Mouse (Mus musculus): ENCODE results near the gene Abhd14a. TPM values are rescaled to one million over a fixed set of nuclear protein-coding genes. Genes with fewer than 3 reads are reported as not detected.
"Not testable (repeated sequence)": the region's sequence is repeated elsewhere in the genome, so short reads cannot be mapped to it uniquely, and the experiment has no call there.

The Abhd14a gene
- total RNA-seq (2014; rRNA removed) (54.4 and 63.2 TPM in 2 replicates), polyA plus RNA-seq (2015; fragmentation: Nextera tagmentation; extraction: Ambion mirVana) (84.1 and 87.1 TPM in 2 replicates)

DNA sequence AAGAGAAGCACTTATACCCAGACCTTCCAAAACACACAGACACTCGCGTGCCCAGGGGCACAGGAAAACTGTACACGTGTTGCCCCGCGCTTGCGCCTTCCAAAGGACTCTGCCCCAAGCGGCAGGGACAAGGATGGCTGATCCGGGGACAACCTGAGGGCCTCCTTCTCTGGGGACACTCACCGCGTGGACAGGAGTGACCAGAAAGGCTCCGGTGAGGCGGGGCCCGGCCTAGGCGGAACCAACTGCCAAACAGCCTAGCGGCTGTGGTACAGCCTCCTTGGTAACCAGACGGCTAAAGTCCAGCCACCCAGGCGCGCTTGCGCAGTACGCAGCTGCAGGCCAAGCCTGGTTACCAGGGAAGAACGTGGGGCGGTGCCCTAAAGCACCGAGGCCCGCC lies at the start of gene Abhd14a, which contains the start of gene Abhd14b:
Gene Abhd14a, minus strand, starts transcription at position 331 of the 400 bp plus-strand sequence.
Gene Abhd14b, plus strand, starts transcription at position 112 of the 400 bp plus-strand sequence.
- TF ChIP-seq CTCF (IDR thresholded peaks at IDR 0.05; ENCODE audit: low read depth): peak; percentile 73
- ATAC-seq: peak; percentile 88

DNA sequence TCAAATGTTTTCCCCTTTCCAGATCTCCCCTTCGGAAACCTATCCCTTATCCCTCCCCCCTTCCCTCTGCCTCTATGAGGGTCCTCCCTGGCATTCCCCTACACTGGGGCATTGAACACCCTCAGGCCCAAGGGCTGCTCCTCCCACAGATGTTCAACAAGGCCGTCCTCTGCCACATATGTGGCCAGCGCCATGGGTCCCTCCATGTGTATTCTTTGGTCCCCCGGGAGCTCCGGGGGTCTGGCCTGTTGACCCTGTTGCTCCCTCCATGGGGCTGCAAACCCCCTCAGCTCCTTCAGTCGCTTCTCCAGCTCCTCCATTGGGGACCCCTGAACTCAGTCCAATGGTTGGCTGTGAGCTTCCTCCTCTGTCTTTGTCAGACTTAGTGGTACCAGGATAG lies 40.1 kb upstream of the Abhd14a start:
- H3K27ac ChIP-seq (ENCODE audit: low read depth, low read length); ATAC-seq; H3K9me3 ChIP-seq (ENCODE audit: low read length); DNase-seq; H3K27me3 ChIP-seq (ENCODE audit: insufficient read depth, low read length); H3K4me3 ChIP-seq (ENCODE audit: low read depth, low read length); H3K9ac ChIP-seq; H3K4me1 ChIP-seq (ENCODE audit: insufficient read depth); H3K4me2 ChIP-seq (ENCODE audit: low read depth): not testable (repeated sequence)
- peaks cover 39% of the 10 kb centered on the region for H3K36me3 ChIP-seq (ENCODE audit: insufficient read depth)
- WGBS: 90% methylated on average over 6 of the region's 6 CpGs

More for the DNA sequence above, at the start of gene Abhd14a, which contains the start of gene Abhd14b:
- H3K36me3 ChIP-seq (ENCODE audit: insufficient read depth): no peaks in the 10 kb centered on the region
- H3K4me1 ChIP-seq (ENCODE audit: insufficient read depth): peaks cover 19% of the 10 kb centered on the region
- H3K4me3 ChIP-seq (ENCODE audit: low read depth, low read length): peak within 1 kb of the TSS; percentile 55
- no peaks in the 10 kb centered on the region for H3K9me3 ChIP-seq (ENCODE audit: low read length)
- H3K9ac ChIP-seq: peak within 1 kb of the TSS; percentile 63
- peak within 1 kb of the TSS; percentile 82 for H3K4me2 ChIP-seq (ENCODE audit: low read depth)
- peak; percentile 91 for DNase-seq
- 3% methylated on average over 24 of the region's 24 CpGs for WGBS
- no peaks in the 10 kb centered on the region for H3K27me3 ChIP-seq (ENCODE audit: insufficient read depth, low read length)
- H3K27ac ChIP-seq (ENCODE audit: low read depth, low read length): peak within 1 kb of the TSS; percentile 60

DNA sequence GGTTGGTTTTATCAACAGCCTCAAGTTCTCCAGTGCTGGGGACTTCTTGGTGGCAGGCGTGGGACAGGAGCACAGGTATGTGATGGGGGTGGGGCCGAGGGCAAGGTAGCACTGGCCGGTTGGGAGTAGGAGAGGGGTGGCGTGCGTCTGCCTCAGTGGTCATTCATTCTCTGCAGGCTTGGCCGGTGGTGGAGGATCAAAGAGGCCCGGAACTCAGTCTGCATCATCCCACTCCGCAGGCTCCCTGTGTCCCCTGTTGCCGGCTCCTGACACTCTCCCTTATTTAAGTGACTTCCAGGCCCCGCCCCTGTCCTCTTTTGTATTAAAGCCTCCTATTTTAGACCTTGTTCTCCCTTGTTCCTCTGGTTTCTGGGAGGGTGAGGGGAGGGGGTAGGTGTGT lies 37.6 kb upstream of the Abhd14a start:
- H3K9ac ChIP-seq: no peak overlapping the region
- H3K27ac ChIP-seq (ENCODE audit: low read depth, low read length): no peak overlapping the region
- DNase-seq: no peak
- no peak for TF ChIP-seq CTCF (IDR thresholded peaks at IDR 0.05; ENCODE audit: low read depth)
- no peaks in the 10 kb centered on the region for H3K9me3 ChIP-seq (ENCODE audit: low read length)
- H3K27me3 ChIP-seq (ENCODE audit: insufficient read depth, low read length): no peaks in the 10 kb centered on the region
- H3K4me1 ChIP-seq (ENCODE audit: insufficient read depth): no peaks in the 10 kb centered on the region
- WGBS: 86% methylated on average over 10 of the region's 10 CpGs
- H3K4me2 ChIP-seq (ENCODE audit: low read depth): no peak overlapping the region
- peaks cover 56% of the 10 kb centered on the region for H3K36me3 ChIP-seq (ENCODE audit: insufficient read depth)
- ATAC-seq: no peak
- H3K4me3 ChIP-seq (ENCODE audit: low read depth, low read length): no peak overlapping the region

DNA sequence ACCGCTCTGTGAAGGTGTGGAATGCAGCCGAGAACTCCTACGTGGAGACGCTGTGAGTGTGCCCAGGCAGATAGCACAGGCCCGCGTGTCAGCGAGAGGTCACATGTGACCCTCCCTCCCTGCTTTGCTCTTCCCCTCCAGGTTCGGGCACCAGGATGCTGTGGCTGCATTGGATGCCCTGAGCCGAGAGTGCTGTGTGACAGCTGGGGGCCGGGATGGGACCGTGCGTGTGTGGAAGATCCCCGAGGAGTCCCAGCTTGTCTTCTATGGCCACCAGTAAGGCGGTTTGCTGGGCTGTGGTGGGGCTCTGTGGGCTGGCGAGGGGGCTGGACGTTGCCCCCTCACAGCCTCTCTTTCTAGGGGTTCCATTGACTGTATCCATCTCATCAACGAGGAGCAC lies 36.1 kb upstream of the Abhd14a start:
- DNase-seq: no peak
- no peak for TF ChIP-seq CTCF (IDR thresholded peaks at IDR 0.05; ENCODE audit: low read depth)
- Histone ChIP-seq H3K9me3 (ENCODE audit: low read length) (no peaks in the 10 kb centered on the region), H3K4me2 (ENCODE audit: low read depth) (no peak overlapping the region), H3K27me3 (ENCODE audit: insufficient read depth, low read length) (no peaks in the 10 kb centered on the region), H3K4me1 (ENCODE audit: insufficient read depth) (no peaks in the 10 kb centered on the region), H3K36me3 (ENCODE audit: insufficient read depth) (peaks cover 56% of the 10 kb centered on the region), H3K4me3 (ENCODE audit: low read depth, low read length) (no peak overlapping the region), H3K9ac (no peak overlapping the region), H3K27ac (ENCODE audit: low read depth, low read length) (no peak overlapping the region)
- WGBS: 94% methylated on average over 17 of the region's 17 CpGs
- ATAC-seq: no peak

DNA sequence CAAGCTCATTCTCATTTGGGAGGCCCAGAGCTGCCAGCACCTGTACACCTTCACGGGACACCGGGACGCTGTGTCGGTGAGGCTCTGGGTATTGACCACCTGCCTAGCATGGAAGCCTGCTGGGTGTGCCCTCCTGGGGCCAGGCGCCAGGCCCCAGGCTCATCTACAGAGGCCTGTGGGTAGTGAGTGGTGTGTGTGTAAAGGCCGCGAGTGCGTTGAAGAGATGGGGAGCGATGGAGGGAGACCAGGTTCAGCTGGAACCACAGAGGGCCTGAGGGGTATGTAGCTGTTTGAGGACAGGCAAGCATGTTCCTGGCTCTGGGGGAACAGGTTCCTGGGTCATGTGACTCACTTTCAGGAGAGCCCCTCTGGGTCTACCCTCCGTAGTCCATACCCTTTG lies 35.7 kb upstream of the Abhd14a start:
- H3K9ac ChIP-seq: no peak overlapping the region
- no peak overlapping the region for H3K4me2 ChIP-seq (ENCODE audit: low read depth)
- H3K4me1 ChIP-seq (ENCODE audit: insufficient read depth): peaks cover 2% of the 10 kb centered on the region; the same call in 1 of the 2 replicates
- H3K4me3 ChIP-seq (ENCODE audit: low read depth, low read length): no peak overlapping the region
- no peaks in the 10 kb centered on the region for H3K27me3 ChIP-seq (ENCODE audit: insufficient read depth, low read length)
- WGBS: 96% methylated on average over 10 of the region's 10 CpGs
- ATAC-seq: no peak
- DNase-seq: no peak
- H3K36me3 ChIP-seq (ENCODE audit: insufficient read depth): peaks cover 56% of the 10 kb centered on the region
- no peaks in the 10 kb centered on the region for H3K9me3 ChIP-seq (ENCODE audit: low read length)
- TF ChIP-seq CTCF (IDR thresholded peaks at IDR 0.05; ENCODE audit: low read depth): no peak
- no peak overlapping the region for H3K27ac ChIP-seq (ENCODE audit: low read depth, low read length)

DNA sequence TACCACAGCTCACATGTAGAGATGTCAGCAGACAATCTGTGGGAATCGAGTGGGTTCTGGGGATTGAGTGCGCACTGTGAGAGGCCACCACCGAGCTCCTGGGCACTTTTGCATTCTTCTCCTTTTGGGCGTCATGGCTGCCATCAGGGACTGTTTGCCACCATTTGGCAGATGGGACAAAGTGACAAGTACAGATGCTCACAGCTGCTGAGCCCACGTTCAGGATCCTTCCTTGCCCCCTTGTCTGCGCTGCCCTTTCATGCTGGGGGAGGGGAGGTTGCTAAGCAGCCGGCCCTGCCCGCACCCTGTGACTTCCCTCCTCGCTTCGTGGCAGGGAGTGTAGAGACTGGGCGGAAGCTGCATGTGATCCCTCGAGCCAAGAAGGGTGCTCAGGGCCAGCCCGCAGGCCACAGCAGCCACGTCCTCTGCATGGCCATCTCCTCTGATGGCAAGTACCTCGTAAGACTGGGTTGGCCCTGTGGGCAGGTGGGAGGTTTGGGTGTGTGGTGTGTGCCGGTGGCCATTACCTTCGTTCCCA lies 35.2 kb upstream of the Abhd14a start:
- H3K27me3 ChIP-seq (ENCODE audit: insufficient read depth, low read length): no peaks in the 10 kb centered on the region
- ATAC-seq (no peak), DNase-seq (no peak)
- 90% methylated on average over 17 of the region's 17 CpGs for WGBS
- no peak overlapping the region for H3K4me2 ChIP-seq (ENCODE audit: low read depth)
- peaks cover 5% of the 10 kb centered on the region; the same call in 1 of the 2 replicates for H3K4me1 ChIP-seq (ENCODE audit: insufficient read depth)
- H3K4me3 ChIP-seq (ENCODE audit: low read depth, low read length): no peak overlapping the region
- H3K9me3 ChIP-seq (ENCODE audit: low read length): no peaks in the 10 kb centered on the region
- H3K36me3 ChIP-seq (ENCODE audit: insufficient read depth): peaks cover 56% of the 10 kb centered on the region
- no peak for TF ChIP-seq CTCF (IDR thresholded peaks at IDR 0.05; ENCODE audit: low read depth)
- no peak overlapping the region for H3K27ac ChIP-seq (ENCODE audit: low read depth, low read length)
- H3K9ac ChIP-seq: no peak overlapping the region

DNA sequence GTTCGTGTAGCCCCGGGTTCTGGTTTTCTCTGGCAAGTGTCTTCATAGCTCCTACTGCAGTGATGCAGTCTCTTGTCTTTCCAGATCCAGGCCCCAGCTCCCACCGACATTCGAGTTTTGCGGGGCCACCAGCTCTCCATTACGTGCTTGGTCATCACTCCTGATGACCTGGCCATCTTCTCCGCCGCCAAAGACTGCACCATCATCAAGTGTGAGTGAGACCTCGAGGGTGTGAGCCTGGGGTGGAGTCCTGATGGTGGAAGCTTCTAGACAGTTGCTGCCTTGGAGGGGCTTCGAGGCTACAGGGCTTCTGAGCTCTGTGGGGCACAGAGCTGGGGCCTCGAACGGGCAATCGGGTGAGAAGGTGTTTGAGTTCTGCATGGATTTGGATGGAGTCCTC lies 34.2 kb upstream of the Abhd14a start:
- no peaks in the 10 kb centered on the region for H3K9me3 ChIP-seq (ENCODE audit: low read length)
- no peak overlapping the region for H3K4me3 ChIP-seq (ENCODE audit: low read depth, low read length)
- no peak overlapping the region for H3K27ac ChIP-seq (ENCODE audit: low read depth, low read length)
- H3K4me1 ChIP-seq (ENCODE audit: insufficient read depth): peaks cover 5% of the 10 kb centered on the region; the same call in 1 of the 2 replicates
- H3K36me3 ChIP-seq (ENCODE audit: insufficient read depth): peaks cover 56% of the 10 kb centered on the region
- H3K4me2 ChIP-seq (ENCODE audit: low read depth): no peak overlapping the region
- ATAC-seq (no peak), DNase-seq (no peak)
- WGBS: 95% methylated on average over 13 of the region's 13 CpGs
- no peak overlapping the region for H3K9ac ChIP-seq
- no peak for TF ChIP-seq CTCF (IDR thresholded peaks at IDR 0.05; ENCODE audit: low read depth)
- H3K27me3 ChIP-seq (ENCODE audit: insufficient read depth, low read length): no peaks in the 10 kb centered on the region
